Mouse (Mus musculus) ES-Bruce4 (cell line): Measurements from ENCODE around the gene Ccdc159. TPM values are rescaled to one million over a fixed set of nuclear protein-coding genes. Genes with fewer than 3 reads are reported as not detected.

Source experiments
- H3K27ac ChIP-seq: 2 replicates; pipeline ENCODE4 v1.5.1; 2012; ENCODE audit warnings: low read length, inconsistent platforms; ENCODE audit not compliant: insufficient read depth
- H3K27me3 ChIP-seq: 2 replicates; pipeline ENCODE4 v1.6.1; 2012; ENCODE audit warnings: mild to moderate bottlenecking, low read length, inconsistent platforms; ENCODE audit not compliant: control insufficient read depth, poor library complexity, insufficient read depth, severe bottlenecking
- H3K36me3 ChIP-seq: 2 replicates; pipeline ENCODE4 v1.6.1; 2012; ENCODE audit warnings: inconsistent platforms, mild to moderate bottlenecking, low read length, moderate library complexity; ENCODE audit not compliant: control insufficient read depth, poor library complexity, insufficient read depth, severe bottlenecking
- H3K4me1 ChIP-seq: one replicate; pipeline ENCODE4 v1.8.1; 2011; ENCODE audit warnings: low read length; ENCODE audit not compliant: control insufficient read depth, insufficient read depth
- H3K4me3 ChIP-seq: 2 replicates; pipeline ENCODE4 v1.5.1; 2011; ENCODE audit warnings: low read depth, mild to moderate bottlenecking, low read length
- H3K9ac ChIP-seq: 2 replicates; pipeline ENCODE4 v1.6.1; 2012; ENCODE audit warnings: low read depth, mild to moderate bottlenecking, inconsistent platforms; ENCODE audit not compliant: poor library complexity, severe bottlenecking
- H3K9me3 ChIP-seq: replicated peaks from 2 replicates; pipeline ENCODE4 v1.6.1; 2012; ENCODE audit warnings: mild to moderate bottlenecking, low read length, inconsistent platforms; ENCODE audit not compliant: control insufficient read depth, poor library complexity, insufficient read depth, severe bottlenecking
- CTCF ChIP-seq: IDR thresholded peaks from one replicate; pipeline ENCODE4 v1.8.1; 2011; ENCODE audit warnings: low read depth, low read length
- EP300 ChIP-seq: IDR thresholded peaks from 2 replicates; pipeline ENCODE4 v1.6.1; 2011; ENCODE audit warnings: low read depth, low read length; ENCODE audit not compliant: insufficient read depth
- POLR2A ChIP-seq: IDR thresholded peaks from one replicate; pipeline ENCODE4 v1.8.1; 2011; ENCODE audit warnings: low read length; ENCODE audit not compliant: insufficient read depth
- polyA plus RNA-seq: library from polyadenylated mRNA; stranded (reverse); fragments of >200 nt; gene quantifications from 2 replicates; pipeline ENCODE4 v1.2.4, GENCODE M21; 2011; ENCODE audit warnings: low read depth; ENCODE audit not compliant: missing spikeins, insufficient read depth, insufficient read length

Gene Ccdc159
- polyA plus RNA-seq, 1 experiment: 2.9 TPM

GRCm38 (mm10) chr9:21947540-21948130 lies 20.4 kb downstream of the Ccdc159 start:
- Histone ChIP-seq H3K4me3 (peak overlapping the region; percentile 39), H3K4me1 (peaks cover 4% of the 10 kb centered on the region), H3K36me3 (no peaks in the 10 kb centered on the region), H3K27me3 (no peaks in the 10 kb centered on the region), H3K9ac (peak overlapping the region; percentile 8; the same call in 1 of the 2 replicates), H3K27ac (no peak overlapping the region), H3K9me3 (no peaks in the 10 kb centered on the region)
- TF ChIP-seq CTCF (no peak), EP300 (no peak), POLR2A (no peak)

DNA sequence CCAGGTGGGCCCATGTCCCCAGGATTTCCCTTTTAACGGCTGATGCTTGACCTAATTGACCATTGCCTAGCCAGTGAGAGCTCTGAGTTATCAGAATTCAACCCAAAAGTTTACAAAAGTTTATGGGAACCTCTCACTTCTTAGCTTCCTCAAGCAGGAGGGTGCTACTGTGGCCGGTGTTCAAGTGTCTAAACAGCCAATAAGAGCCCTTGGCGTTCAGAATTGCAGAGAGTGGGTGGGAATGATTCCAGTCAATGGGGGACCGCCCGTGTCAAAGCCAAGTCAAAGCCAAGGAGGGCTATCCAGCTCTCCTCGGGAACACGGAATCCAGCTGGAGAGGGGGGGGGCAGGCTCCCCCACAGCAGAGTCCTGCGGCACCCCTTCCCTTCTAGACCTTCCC lies 20.9 kb downstream of the Ccdc159 start:
- no peak for TF ChIP-seq CTCF
- no peak for TF ChIP-seq EP300
- no peak for TF ChIP-seq POLR2A
- no peak overlapping the region for H3K9ac ChIP-seq
- no peaks in the 10 kb centered on the region for H3K27me3 ChIP-seq
- H3K36me3 ChIP-seq: no peaks in the 10 kb centered on the region
- no peak overlapping the region for H3K27ac ChIP-seq
- H3K4me3 ChIP-seq: no peak overlapping the region
- H3K4me1 ChIP-seq: peaks cover 4% of the 10 kb centered on the region
- H3K9me3 ChIP-seq: no peaks in the 10 kb centered on the region

GRCm38 (mm10) chr9:21948790-21949189 lies 21.5 kb downstream of the Ccdc159 start:
- H3K4me3 ChIP-seq: no peak overlapping the region
- TF ChIP-seq POLR2A (no peak), CTCF (no peak), EP300 (no peak)
- H3K27ac ChIP-seq: no peak overlapping the region
- H3K27me3 ChIP-seq: no peaks in the 10 kb centered on the region
- peaks cover 2% of the 10 kb centered on the region for H3K4me1 ChIP-seq
- no peak overlapping the region for H3K9ac ChIP-seq
- H3K9me3 ChIP-seq: no peaks in the 10 kb centered on the region
- no peaks in the 10 kb centered on the region for H3K36me3 ChIP-seq

DNA sequence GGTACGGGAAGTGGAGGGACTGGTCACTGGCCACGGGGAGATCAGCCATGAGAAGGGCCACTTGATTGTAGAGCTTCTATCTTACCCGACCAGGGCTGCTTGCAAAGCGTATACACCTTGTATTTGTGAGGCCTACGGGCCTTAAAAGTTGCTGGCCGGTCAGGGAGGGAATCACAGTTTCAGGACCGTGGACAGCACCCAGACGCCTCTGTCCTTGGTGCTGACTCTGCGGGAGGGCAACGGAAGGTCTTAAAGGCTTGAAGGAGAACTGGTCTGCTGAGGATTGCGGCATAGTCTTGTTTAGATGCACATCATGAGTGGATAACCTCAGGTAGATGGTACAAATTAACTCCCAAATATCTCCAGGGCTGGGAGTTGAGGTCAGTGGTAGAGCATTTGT lies 23.1 kb downstream of the Ccdc159 start:
- H3K4me3 ChIP-seq: no peak overlapping the region
- H3K27me3 ChIP-seq: no peaks in the 10 kb centered on the region
- no peak overlapping the region for H3K27ac ChIP-seq
- no peaks in the 10 kb centered on the region for H3K36me3 ChIP-seq
- TF ChIP-seq POLR2A: no peak
- TF ChIP-seq EP300: peak; percentile 77; the same call in 1 of the 2 replicates
- TF ChIP-seq CTCF: peak; percentile 42
- peaks cover 2% of the 10 kb centered on the region for H3K4me1 ChIP-seq
- H3K9me3 ChIP-seq: no peaks in the 10 kb centered on the region
- H3K9ac ChIP-seq: no peak overlapping the region

DNA sequence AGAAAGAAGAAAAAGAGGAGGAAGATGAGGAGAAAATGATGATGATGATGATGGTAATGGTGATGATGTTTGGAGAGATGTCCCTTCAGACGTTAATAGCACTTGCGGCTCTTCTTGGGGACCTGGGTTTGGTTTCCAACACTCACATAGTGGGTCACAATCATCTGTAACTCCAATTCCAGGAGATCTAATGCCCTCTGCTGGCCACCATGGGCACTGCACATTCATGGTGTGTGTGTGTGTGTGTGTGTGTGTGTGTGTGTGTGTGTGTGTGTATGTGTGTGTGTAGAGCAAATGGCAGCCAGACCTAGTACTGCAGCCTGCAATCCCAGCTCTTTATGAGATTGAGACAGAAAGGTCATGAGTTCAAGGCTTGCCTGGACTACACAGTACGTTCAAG lies 24.7 kb downstream of the Ccdc159 start:
- no peak overlapping the region for H3K4me3 ChIP-seq
- H3K36me3 ChIP-seq: no peaks in the 10 kb centered on the region
- no peaks in the 10 kb centered on the region for H3K27me3 ChIP-seq
- no peak for TF ChIP-seq EP300
- TF ChIP-seq CTCF: peak; percentile 66
- no peak overlapping the region for H3K27ac ChIP-seq
- H3K9me3 ChIP-seq: no peaks in the 10 kb centered on the region
- H3K9ac ChIP-seq: no peak overlapping the region
- H3K4me1 ChIP-seq: peaks cover 2% of the 10 kb centered on the region

GRCm38 (mm10) chr9:21953600-21953999 lies 26.3 kb downstream of the Ccdc159 start:
- Histone ChIP-seq H3K9me3 (no peaks in the 10 kb centered on the region), H3K4me1 (no peaks in the 10 kb centered on the region), H3K27me3 (no peaks in the 10 kb centered on the region), H3K4me3 (no peak overlapping the region), H3K9ac (no peak overlapping the region), H3K27ac (no peak overlapping the region), H3K36me3 (no peaks in the 10 kb centered on the region)
- no peak for TF ChIP-seq POLR2A
- TF ChIP-seq EP300: no peak
- no peak for TF ChIP-seq CTCF
